8 mouse cellular contexts compared by ENCODE assay signal in the genomic region with DNA sequence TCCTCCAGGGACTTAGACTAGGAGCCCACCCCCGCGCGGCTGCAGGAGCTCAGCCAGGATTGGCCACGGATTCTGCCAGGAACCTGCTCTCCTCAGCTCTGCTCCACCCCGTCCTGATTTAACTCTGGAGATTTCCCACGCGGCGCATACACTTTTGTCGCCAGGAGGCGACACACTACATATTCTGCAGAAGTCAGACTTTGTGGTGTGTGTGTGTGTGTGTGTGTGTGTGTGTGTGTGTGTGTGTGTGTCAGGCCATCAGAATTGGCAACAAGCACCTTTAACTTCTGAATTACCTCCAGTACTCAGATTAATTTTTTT. TPM values are rescaled to one million over a fixed set of nuclear protein-coding genes. Genes with fewer than 3 reads are reported as not detected.
DNase-seq lines count a peak whose midpoint lies in the region; ATAC-seq and TF ChIP-seq lines count a peak whose summit lies in the region.

No protein-coding gene starts in this region.

- H3K4me2 ChIP-seq in lung, embryonic 16.5 days (ENCODE audit: low read depth, low read length) = peak overlapping the region; percentile 32; the same call in 1 of the 2 replicates

- H3K4me3 ChIP-seq in ES-E14 (ENCODE audit: insufficient read depth in 1 of 2, low read depth in 1 of 2, low read length in 2 of 2, poor library complexity in 1 of 2, severe bottlenecking in 1 of 2) = peak overlapping the region; percentile 47 to 64
- H3K4me3 ChIP-seq in hindbrain, embryonic 10.5 days = peak overlapping the region; percentile 32
- H3K4me3 ChIP-seq in lung, embryonic 16.5 days (ENCODE audit: low read length) = no peak overlapping the region

- H3K9ac ChIP-seq in ES-E14 (ENCODE audit: insufficient read depth, low read depth, low read length, poor library complexity, severe bottlenecking) = peak overlapping the region; percentile 78
- H3K9ac ChIP-seq in lung, embryonic 16.5 days (ENCODE audit: low read length) = no peak overlapping the region

- H3K9me3 ChIP-seq in ES-E14 (ENCODE audit: control insufficient read depth, insufficient read depth, low read depth, low read length) = no peaks in the 10 kb centered on the region
- H3K9me3 ChIP-seq in hindbrain, embryonic 10.5 days = no peaks in the 10 kb centered on the region
- H3K9me3 ChIP-seq in lung, embryonic 16.5 days (ENCODE audit: control insufficient read depth, low read length) = no peaks in the 10 kb centered on the region

- peak; percentile 99 for ATAC-seq in frontal cortex, adult (ENCODE audit: low TSS enrichment)
- peak; percentile 74 for ATAC-seq in lung, embryonic 16.5 days (ENCODE audit: low read depth)

- WGBS in hindbrain, embryonic 10.5 days = 2% methylated on average over 10 of the region's 10 CpGs
- WGBS in lung, embryonic 16.5 days = under 1% methylated on average over 10 of the region's 10 CpGs

- peak; percentile 87 for DNase-seq in ES-E14 (ENCODE audit: low read depth, low spot score)
- DNase-seq in cerebellum, adult 9-10 months = peak; percentile 84
- DNase-seq in hindbrain, embryonic 10.5 days (ENCODE audit: low spot score) = peak; percentile 76
- DNase-seq in layer of hippocampus, postnatal 10 days (ENCODE audit: low spot score in 2 of 2) = peak; percentile 82
- DNase-seq in ovary, postnatal 36 days (ENCODE audit: low spot score) = peak; percentile 80
- peak; percentile 74 for DNase-seq in thymus, postnatal 4 days

- no peaks in the 10 kb centered on the region for H3K36me3 ChIP-seq in ES-E14 (ENCODE audit: control insufficient read depth, insufficient read depth, low read length, poor library complexity, severe bottlenecking)
- no peaks in the 10 kb centered on the region for H3K36me3 ChIP-seq in hindbrain, embryonic 10.5 days
- H3K36me3 ChIP-seq in lung, embryonic 16.5 days (ENCODE audit: control insufficient read depth, insufficient read depth, low read length) = no peaks in the 10 kb centered on the region

- in situ Hi-C loops in ES-E14 (cut with MboI; ENCODE audit: low sequenced_read_pairs in 2 of 2, unreplicated experiment in 2 of 2) = no loop called here

- peak overlapping the region; percentile 90 for H3K27ac ChIP-seq in ES-E14 (ENCODE audit: insufficient read depth, low read depth, low read length, poor library complexity, severe bottlenecking)
- peak overlapping the region; percentile 74; the same call in 1 of the 2 replicates for H3K27ac ChIP-seq in hindbrain, embryonic 10.5 days
- H3K27ac ChIP-seq in lung, embryonic 16.5 days (ENCODE audit: low read length) = no peak overlapping the region

- H3K4me1 ChIP-seq in ES-E14 (ENCODE audit: control insufficient read depth in 2 of 2, insufficient read depth in 2 of 2, low read length in 2 of 2, poor library complexity in 1 of 2) = peaks cover 9 to 12% of the 10 kb centered on the region in 2 experiments
- H3K4me1 ChIP-seq in hindbrain, embryonic 10.5 days (replicated peaks) = peaks cover 26% of the 10 kb centered on the region
- peaks cover 7% of the 10 kb centered on the region for H3K4me1 ChIP-seq in lung, embryonic 16.5 days (replicated peaks; ENCODE audit: control insufficient read depth, insufficient read depth, low read length)

- H3K27me3 ChIP-seq in hindbrain, embryonic 10.5 days (ENCODE audit: insufficient read depth, poor library complexity, severe bottlenecking) = no peaks in the 10 kb centered on the region
- H3K27me3 ChIP-seq in lung, embryonic 16.5 days (ENCODE audit: control insufficient read depth, insufficient read depth, low read depth, low read length) = no peaks in the 10 kb centered on the region; the same call in 1 of the 2 replicates

TF ChIP-seq in ES-E14, 5 proteins besides CTCF, POLR2A, EP300 and RAD21:
- TF ChIP-seq CHD2 (IDR thresholded peaks at IDR 0.05; ENCODE audit: low read depth, low read length) = no peak
- TF ChIP-seq HCFC1 (IDR thresholded peaks at IDR 0.05; ENCODE audit: borderline replicate concordance, insufficient read depth, low read length) = no peak
- no peak for TF ChIP-seq ZNF384 (IDR thresholded peaks at IDR 0.05; ENCODE audit: low read depth, low read length)
- TF ChIP-seq MAFK (IDR thresholded peaks at IDR 0.05; ENCODE audit: insufficient read depth, low read depth, low read length) = no peak
- TF ChIP-seq ZC3H11A (IDR thresholded peaks at IDR 0.05; ENCODE audit: borderline replicate concordance, low read depth, low read length) = no peak

RNA-seq across cellular contexts. Expression of a gene that starts 10.0 kb away (rescaled TPM):
- total RNA-seq in ES-E14 (2012; rRNA removed) = 19.9 and 28.1 TPM in 2 replicates
- polyA plus RNA-seq in hindbrain, embryonic 10.5 days (2016; fragmentation: Nextera tagmentation; extraction: Ambion mirVana) = 1.6 and 3.1 TPM in 2 replicates
- 1 to 10 TPM in 1 of 2 experiments, not detected in 1; 1.7 TPM for total RNA-seq in layer of hippocampus, postnatal 10 days (2021)
- 2.3 and 3.5 TPM in 2 replicates for polyA plus RNA-seq in lung, embryonic 16.5 days (2015; fragmentation: Nextera tagmentation; extraction: Ambion mirVana)

RNA-seq across cellular contexts. Expression of a gene that starts 23.2 kb away (rescaled TPM):
- 1,434 and 2,185 TPM in 2 replicates for total RNA-seq in ES-E14 (2012; rRNA removed)
- 2,694 and 3,395 TPM in 2 replicates for polyA plus RNA-seq in hindbrain, embryonic 10.5 days (2016; fragmentation: Nextera tagmentation; extraction: Ambion mirVana)
- 100 to 1,000 TPM; 674 to 738 TPM for total RNA-seq in layer of hippocampus, postnatal 10 days (2021)
- 1,432 and 1,479 TPM in 2 replicates for polyA plus RNA-seq in lung, embryonic 16.5 days (2015; fragmentation: Nextera tagmentation; extraction: Ambion mirVana)

RNA-seq across cellular contexts. Expression of a gene that starts 38.2 kb away (rescaled TPM):
- 75.3 and 84.4 TPM in 2 replicates for total RNA-seq in ES-E14 (2012; rRNA removed)
- polyA plus RNA-seq in hindbrain, embryonic 10.5 days (2016; fragmentation: Nextera tagmentation; extraction: Ambion mirVana) = 284 and 332 TPM in 2 replicates
- total RNA-seq in layer of hippocampus, postnatal 10 days (2021) = 10 to 100 TPM; 99.2 to 99.3 TPM
- polyA plus RNA-seq in lung, embryonic 16.5 days (2015; fragmentation: Nextera tagmentation; extraction: Ambion mirVana) = 191 and 197 TPM in 2 replicates

RNA-seq across cellular contexts. Expression of a gene that starts 46.0 kb away (rescaled TPM):
- 17.8 and 35.8 TPM in 2 replicates for total RNA-seq in ES-E14 (2012; rRNA removed)
- 7.9 and 8.5 TPM in 2 replicates for polyA plus RNA-seq in hindbrain, embryonic 10.5 days (2016; fragmentation: Nextera tagmentation; extraction: Ambion mirVana)
- 1 to 10 TPM; 5.0 to 6.1 TPM for total RNA-seq in layer of hippocampus, postnatal 10 days (2021)
- 51.9 and 60.7 TPM in 2 replicates for polyA plus RNA-seq in lung, embryonic 16.5 days (2015; fragmentation: Nextera tagmentation; extraction: Ambion mirVana)

RNA-seq across cellular contexts. Expression of a gene that starts 49.7 kb away (rescaled TPM):
- 435 and 871 TPM in 2 replicates for total RNA-seq in ES-E14 (2012; rRNA removed)
- polyA plus RNA-seq in hindbrain, embryonic 10.5 days (2016; fragmentation: Nextera tagmentation; extraction: Ambion mirVana) = 9.3 and 13.1 TPM in 2 replicates
- total RNA-seq in layer of hippocampus, postnatal 10 days (2021) = 100 to 1,000 TPM; 185 to 218 TPM
- polyA plus RNA-seq in lung, embryonic 16.5 days (2015; fragmentation: Nextera tagmentation; extraction: Ambion mirVana) = 68.7 and 70.0 TPM in 2 replicates
